Mouse (Mus musculus): ENCODE data around the gene B3gntl1. TPM values are rescaled to one million over a fixed set of nuclear protein-coding genes. Genes with fewer than 3 reads are reported as not detected.
"Not testable (repeated sequence)": the region's sequence is repeated elsewhere in the genome, so short reads cannot be mapped to it uniquely, and the experiment has no call there.

B3gntl1 gene
- total RNA-seq, 2 experiments from 2014 or later = 6.6 to 8.7 TPM

GRCm38 (mm10) chr11:121686091-121686490, 13.1 kb upstream of the B3gntl1 start:
- no peak for DNase-seq (ENCODE audit: low spot score in 2 of 2)

DNA sequence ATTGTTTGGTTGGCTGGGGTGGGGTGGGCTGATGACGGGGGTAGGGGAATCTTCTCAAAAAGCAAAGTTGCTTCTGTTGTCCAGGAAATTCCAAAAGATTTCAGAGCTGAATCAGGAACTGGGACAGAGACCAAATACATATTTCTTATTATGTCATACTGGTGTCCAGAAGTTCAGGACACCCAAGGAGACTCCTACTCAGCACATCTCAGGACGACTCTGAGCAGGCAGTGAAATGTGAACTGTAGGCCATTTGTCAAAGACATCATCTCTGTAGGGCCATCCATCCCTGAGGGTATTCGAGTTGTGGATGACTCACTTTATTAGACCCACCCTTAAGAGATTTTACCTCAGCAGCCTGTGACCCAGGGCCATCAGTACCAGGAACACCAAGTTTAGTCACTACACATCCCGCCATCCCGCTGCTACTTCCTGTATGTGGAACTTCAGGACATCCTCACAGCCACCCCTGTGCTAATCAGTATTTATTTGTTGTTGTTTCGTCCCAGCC, 12.6 kb upstream of the B3gntl1 start:
- no peak for DNase-seq (ENCODE audit: low spot score in 2 of 2)

- peak; percentile 14 to 36 for DNase-seq (ENCODE audit: low spot score in 2 of 2)
These were observed 10.3 kb upstream of the B3gntl1 start for GRCm38 (mm10) chr11:121683243-121683642.

GRCm38 (mm10) chr11:121680750-121681149, 7.8 kb upstream of the B3gntl1 start:
- no peak for DNase-seq (ENCODE audit: low spot score in 2 of 2)

GRCm38 (mm10) chr11:121679581-121679980, 6.6 kb upstream of the B3gntl1 start:
- no peak for DNase-seq (ENCODE audit: low spot score in 2 of 2)

- no peak for DNase-seq (ENCODE audit: low spot score in 2 of 2)
These were observed 3.9 kb upstream of the B3gntl1 start for GRCm38 (mm10) chr11:121676836-121677235.

- no peak for DNase-seq (ENCODE audit: low spot score in 2 of 2)
These were observed 676 bp upstream of the B3gntl1 start for GRCm38 (mm10) chr11:121673629-121674028.

DNA sequence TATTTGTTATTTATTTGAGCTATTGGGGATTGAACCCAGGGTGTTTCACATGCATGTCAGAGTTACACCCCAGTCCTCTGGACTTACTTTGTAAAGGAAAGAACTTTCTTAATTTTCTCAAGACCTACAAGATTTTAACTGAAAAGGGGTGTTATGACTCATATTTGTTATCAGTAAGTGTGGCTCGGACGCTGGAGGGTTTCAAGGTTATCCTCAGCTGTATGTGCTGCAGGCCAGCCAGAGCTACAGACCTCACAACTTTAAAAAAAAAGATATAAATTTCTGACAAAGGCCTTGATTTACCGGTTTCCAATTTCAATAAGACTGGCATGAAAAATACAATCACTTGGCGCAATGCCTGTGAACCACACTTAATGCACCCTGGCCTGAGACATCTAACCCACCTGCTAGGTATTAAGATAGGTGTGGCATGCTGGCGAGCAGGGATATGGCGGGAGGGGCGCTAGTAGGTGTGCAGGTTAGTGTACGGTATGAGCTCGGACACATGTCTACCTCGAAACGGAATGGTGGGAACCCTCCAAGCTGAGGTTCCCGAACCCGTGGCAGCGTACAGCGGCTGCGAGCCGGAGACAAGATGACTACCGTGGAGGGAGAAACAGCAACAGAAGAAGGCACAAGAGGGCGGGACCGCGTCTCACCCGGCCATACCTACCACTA, 502 bp downstream of the B3gntl1 start:
- no peak for DNase-seq (ENCODE audit: low spot score in 2 of 2)

GRCm38 (mm10) chr11:121670926-121671325, 2.0 kb downstream of the B3gntl1 start:
- no peak for DNase-seq (ENCODE audit: low spot score in 2 of 2)

- DNase-seq (ENCODE audit: low spot score in 2 of 2) = no peak
These were observed 4.2 kb downstream of the B3gntl1 start for GRCm38 (mm10) chr11:121668776-121669175.

GRCm38 (mm10) chr11:121667541-121667940, 5.4 kb downstream of the B3gntl1 start:
- no peak for DNase-seq (ENCODE audit: low spot score in 2 of 2)

DNA sequence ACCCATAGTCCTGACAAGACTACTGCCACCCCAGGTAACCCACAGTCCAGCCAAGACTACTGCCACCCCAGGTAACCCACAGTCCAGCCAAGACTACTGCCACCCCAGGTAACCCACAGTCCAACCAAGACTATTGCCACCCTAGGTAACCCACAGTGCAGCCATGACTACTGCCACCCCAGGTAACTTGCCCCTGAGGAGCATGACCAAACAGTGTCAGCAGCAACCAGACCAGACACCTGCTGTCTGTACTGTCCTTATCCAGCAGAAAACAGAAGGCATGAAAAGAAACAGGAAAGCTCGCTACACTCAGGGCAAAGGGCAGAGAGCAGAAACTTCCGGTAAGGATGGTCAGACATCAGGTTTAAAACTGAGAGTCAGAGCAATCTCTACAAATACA, 11.8 kb downstream of the B3gntl1 start:
- DNase-seq (ENCODE audit: low spot score in 2 of 2) = no peak

- DNase-seq (ENCODE audit: low spot score in 2 of 2) = not testable (repeated sequence)
These were observed 12.3 kb downstream of the B3gntl1 start for GRCm38 (mm10) chr11:121660604-121661003.

- no peak for DNase-seq (ENCODE audit: low spot score in 2 of 2)
These were observed 14.8 kb downstream of the B3gntl1 start for GRCm38 (mm10) chr11:121658151-121658550.

- no peak for DNase-seq (ENCODE audit: low spot score in 2 of 2)
These were observed 17.0 kb downstream of the B3gntl1 start for GRCm38 (mm10) chr11:121655807-121656511.

- DNase-seq (ENCODE audit: low spot score in 2 of 2) = no peak
These were observed 17.7 kb downstream of the B3gntl1 start for GRCm38 (mm10) chr11:121655166-121655806.

GRCm38 (mm10) chr11:121654406-121654945, 18.5 kb downstream of the B3gntl1 start:
- DNase-seq (ENCODE audit: low spot score in 2 of 2) = no peak

- DNase-seq (ENCODE audit: low spot score in 2 of 2) = no peak
These were observed 19.3 kb downstream of the B3gntl1 start for GRCm38 (mm10) chr11:121653631-121654030.

DNA sequence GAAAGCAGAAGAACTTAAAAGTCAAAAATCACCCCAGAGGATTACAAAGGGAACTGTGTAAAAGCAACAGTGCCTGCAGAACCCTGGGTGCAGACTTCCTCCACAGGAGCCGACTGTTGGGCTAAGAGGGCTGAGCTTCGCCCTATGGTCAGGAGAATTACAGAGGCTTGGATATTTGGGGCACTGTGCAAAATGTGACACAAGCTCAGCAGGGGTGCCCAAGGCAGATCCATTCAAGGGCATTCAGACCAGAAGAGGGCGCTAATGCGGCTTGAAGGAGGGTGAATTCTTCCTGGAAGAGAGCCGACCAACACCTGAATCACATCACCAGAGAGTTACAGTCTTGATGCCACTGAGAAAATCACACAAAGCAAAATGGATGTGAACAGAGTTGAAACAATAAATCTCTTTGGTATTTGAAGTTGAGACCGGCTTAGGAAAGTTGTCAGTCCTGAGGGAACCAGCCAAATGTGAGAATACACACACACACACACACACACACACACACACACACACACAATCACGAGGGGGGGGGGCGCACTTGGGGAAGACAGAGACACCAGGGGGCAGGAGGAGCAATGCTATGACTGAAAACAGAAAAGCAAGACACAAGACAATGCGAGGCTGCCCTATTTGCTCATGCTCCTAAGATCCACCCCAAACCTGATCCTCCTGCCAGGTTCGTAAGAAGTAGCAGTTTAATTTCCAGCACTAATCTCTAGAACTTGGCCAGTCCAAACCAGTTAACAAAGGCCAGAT, 20.2 kb downstream of the B3gntl1 start:
- peak in 1 of 2 experiments; percentile 49 for DNase-seq (ENCODE audit: low spot score in 2 of 2)

DNA sequence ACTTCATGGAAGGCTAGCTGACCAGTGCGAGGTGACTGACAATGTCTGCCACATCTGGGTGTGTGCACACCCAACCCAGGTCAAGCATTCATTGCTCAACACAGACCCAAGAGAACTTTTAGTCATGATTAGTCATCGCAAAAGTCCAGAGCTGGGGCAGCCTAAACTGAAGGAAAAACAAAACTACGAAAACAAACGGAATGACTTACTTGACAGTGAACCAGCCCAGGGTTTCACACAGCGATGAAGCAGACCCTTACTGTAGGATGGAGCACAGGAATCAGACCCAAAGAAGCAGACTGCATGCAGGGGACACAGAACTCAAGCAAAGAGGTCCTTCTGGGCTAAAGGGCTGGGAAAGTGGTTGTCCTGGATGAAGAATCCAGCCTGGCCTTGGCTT, 21.0 kb downstream of the B3gntl1 start:
- no peak for DNase-seq (ENCODE audit: low spot score in 2 of 2)

DNA sequence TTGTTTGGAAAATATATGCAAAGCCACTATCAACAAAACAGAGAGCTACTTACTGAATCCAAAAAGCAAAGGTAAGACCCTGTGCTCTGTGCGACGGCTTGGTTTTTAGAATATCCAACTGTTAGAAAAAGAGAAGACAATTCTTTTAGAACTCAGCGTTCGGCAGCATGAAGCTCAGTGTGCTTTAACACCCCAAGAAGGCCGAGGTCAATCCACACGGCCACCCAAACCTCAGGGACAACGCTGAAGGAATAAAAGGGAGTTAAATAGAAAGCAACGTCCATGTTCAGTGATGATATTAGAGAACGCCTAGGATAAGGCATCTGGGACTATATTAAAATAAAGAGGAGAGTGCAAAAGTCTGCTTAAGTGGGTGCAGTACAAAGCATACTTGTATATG, 21.4 kb downstream of the B3gntl1 start:
- DNase-seq (ENCODE audit: low spot score in 2 of 2) = no peak

Measured in layer of hippocampus, postnatal 14 days (tissue).